Mouse (Mus musculus) heart, postnatal 36 days (tissue): ENCODE data around the gene Gm10053. TPM values are rescaled to one million over a fixed set of nuclear protein-coding genes. Genes with fewer than 3 reads are reported as not detected.
"Not testable (repeated sequence)": the region's sequence is repeated elsewhere in the genome, so short reads cannot be mapped to it uniquely, and the experiment has no call there.

ENCODE experiments used
- DNase-seq, 2 experiments: peaks; one replicate each; pipeline ENCODE4 v3.0.0; 2021 to 2022
- intact Hi-C: fragments of 180-260 bp; cut with DNase I; formaldehyde crosslinking; loops from one replicate; pipeline ENCODE4 v1.15.1; 2025
- total RNA-seq, 2 experiments: library from RNA; stranded (reverse); gene quantifications; 2 replicates each; pipeline ENCODE4 v1.2.3; 2021

Gene Gm10053
- total RNA-seq: 1,000 to 10,000 TPM in 1 of 2 experiments, 100 to 1,000 TPM in 1; 986 to 1,083 TPM

DNA sequence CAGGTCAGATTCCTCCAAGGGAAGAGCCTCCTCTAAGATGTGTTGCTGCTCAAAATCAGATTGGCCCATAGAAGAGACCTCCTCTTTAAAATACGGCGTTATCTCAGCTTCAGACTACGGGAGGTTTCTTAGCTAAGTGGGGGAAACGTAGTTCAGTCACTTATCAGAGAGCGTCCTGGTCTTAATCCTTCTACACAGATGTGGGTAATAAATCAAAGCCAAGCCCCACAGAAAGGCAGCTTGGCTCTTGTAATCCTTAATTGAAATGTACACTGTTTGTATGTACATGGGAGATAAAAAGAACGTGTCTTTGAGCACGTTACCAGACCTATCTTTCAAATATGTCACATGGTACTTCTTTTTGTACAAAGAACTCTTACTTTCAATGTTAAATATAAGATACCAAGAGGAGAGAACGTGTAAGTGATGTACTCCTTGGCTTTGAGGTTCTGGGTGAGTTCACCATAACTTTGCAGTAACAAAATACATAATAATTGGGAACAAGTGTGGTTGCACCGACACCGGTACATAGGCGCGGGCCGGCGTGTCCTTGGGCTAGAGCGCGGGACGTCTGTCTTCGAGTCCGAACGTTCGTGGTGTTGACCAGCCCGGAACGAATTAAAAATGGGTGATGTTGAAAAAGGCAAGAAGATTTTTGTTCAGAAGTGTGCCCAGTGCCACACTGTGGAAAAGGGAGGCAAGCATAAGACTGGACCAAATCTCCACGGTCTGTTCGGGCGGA lies at the start of gene Gm10053:
TSS of gene Gm10053 (plus strand) at position 558 of the 742 bp plus-strand sequence.
- intact Hi-C loops, DNase-seq: not testable (repeated sequence)

DNA sequence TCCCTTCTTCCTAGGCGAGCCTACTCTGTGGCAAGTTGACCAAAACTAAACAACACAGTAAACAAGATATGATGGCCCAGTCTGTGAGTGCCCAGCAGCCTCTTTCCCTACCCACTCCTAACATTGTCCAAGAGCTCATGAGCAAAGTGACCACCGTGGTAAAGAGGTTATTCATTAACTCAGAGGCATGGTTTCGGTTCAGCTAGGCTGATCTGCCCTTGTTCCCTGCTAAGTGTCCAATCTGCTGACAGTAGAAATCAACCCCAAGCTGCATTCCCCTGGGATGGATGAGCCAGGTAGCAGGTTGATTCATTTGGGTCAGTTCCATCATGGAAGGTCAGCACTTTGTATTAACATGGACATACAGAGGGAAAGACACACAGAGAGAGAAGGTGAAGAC lies 33.4 kb upstream of the Gm10053 start:
- intact Hi-C loops: no loop called here
- no peak for DNase-seq

DNA sequence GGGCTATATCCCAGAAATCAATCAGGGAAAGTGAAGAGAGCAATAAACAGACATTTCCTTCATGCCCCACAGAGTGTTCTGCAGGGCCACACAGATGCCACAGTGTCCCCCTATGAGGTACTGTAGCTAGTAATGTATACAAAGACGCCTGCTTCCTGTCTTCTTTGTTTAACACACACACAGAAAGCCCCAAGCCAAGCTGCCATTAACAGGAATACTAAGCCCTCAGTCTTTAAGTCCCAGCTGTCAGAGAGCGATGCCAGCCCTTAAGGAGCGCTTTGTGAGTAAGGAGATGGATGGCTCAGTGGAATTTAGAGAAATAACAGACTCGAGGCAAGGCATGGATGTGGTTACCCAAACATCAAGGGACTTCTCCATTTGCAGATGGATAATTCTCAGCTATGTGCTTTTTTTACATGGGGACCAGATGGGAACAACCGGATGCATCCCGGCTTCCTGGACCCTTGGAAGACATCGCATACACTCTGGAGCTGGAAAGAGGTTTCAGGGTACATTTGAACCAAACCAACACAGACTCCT lies 30.4 kb upstream of the Gm10053 start:
- no peak for DNase-seq
- intact Hi-C loops: no loop called here

DNA sequence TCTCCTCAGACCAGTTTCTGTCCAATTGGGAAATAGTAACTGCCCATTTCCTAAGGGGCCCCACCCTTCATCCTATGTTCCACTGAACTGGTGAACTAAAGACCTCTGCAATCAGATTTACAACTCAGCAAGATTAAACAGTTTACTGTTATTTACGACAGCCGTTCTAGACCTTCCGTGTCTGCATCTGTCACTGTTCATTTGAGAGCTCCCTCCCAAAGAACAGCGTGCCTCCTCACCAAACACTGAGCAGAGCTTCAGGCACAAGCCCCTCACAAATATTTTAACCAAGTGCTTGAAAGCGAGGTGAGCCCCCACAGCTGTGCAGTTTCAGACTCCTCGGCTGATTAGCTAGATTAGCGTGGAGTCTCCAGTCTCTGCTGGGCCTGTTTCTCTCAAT lies 27.1 kb upstream of the Gm10053 start:
- DNase-seq: no peak
- intact Hi-C loops: no loop called here

DNA sequence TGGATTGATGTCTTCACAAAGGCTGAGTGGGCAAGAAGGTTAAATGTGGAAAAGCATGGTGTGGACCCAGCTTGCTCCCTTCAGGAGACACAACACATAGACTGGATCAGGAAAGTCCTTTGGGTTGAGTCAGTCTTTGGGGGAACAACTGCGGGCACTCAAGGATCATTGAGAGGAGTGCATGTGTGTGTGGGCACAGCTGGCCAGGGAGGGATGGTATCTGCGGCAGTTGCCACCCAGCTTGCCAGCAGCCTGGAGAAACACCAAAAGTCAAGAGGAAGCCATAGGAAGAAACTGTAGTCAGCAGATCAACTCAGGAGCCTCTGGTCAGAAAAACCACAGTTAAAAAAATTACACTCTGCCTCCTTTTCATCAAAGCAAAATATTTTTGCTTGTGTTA lies 26.6 kb upstream of the Gm10053 start:
- no peak for DNase-seq
- intact Hi-C loops: no loop called here

DNA sequence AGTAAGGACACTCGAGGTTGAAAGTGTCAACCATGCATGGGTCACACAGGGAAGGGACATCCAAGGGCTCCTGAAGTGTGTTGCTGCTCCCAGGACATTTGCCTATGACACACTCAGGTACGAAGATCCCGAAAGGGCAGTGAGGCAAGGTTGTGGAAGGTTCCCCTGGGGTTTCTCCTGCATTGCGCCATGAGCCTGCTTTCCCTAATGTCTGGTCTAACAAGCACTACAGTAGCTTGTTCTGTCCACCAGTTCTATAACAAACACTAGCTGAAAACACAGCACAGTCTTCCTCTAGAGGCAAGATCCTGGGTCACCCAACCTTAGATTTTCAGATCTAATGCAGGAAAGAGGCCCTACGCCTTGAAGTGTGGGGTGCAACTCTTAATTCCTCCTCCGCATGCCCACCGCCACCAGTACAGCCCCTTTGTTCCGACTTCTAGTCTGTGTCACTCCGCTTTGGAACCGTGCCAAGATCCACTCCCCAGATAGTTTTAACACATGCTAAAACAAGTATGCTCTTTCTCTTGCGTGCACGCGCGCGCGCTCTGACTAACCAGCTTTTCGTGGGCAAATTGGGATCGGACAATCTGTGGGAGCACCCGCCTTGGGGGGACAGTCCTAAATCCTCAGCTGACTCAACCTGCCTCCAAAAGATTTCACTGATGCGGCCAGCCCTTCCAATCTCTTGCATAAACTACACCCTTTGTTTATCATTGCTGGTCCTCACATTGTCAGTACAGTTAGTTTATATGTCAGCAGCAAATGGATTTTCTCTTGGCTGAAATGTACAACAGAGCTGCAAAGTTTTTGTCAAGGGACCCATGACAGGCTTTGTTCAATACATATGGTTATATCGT lies 23.8 kb upstream of the Gm10053 start:
- intact Hi-C loops: no loop called here

DNA sequence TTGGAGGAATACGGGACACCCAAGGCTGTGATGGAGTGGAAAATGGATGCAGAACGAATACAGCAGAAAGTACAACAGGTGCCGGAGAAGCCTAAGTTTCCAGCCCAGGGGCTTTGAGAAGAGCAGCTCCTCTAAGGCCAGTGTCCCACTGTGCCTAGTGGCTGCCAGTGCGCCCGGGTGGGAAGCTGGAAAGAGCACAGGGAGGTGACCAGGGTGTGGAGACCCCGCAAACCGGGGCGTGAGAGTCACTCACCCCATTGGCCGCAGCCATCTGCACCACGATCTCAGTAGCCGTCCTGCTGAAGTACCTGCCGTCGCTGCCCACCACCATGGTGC lies 14.2 kb upstream of the Gm10053 start:
- no peak for DNase-seq
- intact Hi-C loops: no loop called here

More for the DNA sequence above, 23.8 kb upstream of the Gm10053 start:
- DNase-seq: peak; percentile 62 to 67

DNA sequence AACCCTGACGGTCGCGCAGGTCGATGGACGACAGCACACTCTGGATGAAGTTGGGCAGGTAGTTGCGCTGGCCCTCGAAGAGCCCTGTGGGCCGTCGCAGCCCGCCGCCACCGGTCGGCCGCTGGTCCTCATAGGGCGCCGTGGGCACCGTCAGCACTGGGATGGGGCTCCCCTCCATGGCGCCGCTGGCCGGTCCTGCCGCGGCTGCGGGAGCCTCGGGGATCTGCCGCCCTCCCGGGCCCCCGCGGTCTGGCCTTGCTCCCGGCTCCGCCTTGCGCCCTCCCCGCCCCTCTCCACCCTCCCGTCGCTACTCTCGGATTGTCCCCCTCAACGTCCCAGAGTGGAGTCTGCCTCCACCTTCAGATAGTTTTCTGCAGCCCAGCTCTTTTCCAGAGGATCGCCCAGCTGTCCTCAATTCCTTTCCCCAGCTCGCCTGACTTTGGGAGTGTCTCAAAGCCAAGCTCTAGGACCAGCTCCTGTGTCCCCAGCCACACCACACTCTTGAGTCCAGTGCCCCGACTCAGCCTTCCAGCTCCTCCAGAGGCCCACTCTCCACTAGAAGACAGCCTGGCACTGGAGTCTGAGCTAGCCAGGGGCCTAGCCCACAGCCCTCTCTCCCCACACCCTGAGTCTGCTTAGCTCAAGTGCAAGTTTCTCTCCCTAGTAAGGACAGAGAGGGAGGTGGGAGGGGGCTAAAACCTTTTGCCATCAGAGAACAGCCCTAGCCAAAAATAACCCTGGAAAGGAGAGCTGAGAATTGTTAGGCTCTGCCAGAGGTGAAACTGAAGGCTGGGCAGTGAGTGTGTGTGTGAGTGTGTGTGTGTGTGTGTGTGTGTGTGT lies 13.7 kb upstream of the Gm10053 start, which contains the start of gene Pgm5:
TSS of gene Pgm5 (minus strand) at position 244 of the 840 bp plus-strand sequence.
- intact Hi-C loops: no loop called here
- DNase-seq: peak; percentile 66 to 68

DNA sequence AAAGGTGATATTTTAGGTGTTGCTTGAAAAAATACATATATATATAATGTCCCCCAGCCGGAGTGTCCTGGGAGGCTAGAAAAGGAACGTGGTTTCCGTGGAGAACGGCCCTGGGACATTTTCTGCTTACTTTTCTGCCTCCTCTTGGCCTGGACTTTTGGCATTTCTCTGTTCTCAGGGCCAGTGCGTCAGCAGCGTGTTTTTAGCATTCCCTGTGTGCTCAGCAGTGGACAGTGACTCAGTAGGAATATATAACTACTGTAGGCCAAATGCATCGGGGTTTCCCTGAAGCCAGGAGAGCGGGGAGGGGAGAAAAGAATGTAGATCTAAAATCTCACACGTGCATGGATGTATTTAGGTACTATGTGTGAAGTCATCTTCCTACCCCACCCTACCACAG lies 10.1 kb upstream of the Gm10053 start:
- intact Hi-C loops: no loop called here
- no peak for DNase-seq

DNA sequence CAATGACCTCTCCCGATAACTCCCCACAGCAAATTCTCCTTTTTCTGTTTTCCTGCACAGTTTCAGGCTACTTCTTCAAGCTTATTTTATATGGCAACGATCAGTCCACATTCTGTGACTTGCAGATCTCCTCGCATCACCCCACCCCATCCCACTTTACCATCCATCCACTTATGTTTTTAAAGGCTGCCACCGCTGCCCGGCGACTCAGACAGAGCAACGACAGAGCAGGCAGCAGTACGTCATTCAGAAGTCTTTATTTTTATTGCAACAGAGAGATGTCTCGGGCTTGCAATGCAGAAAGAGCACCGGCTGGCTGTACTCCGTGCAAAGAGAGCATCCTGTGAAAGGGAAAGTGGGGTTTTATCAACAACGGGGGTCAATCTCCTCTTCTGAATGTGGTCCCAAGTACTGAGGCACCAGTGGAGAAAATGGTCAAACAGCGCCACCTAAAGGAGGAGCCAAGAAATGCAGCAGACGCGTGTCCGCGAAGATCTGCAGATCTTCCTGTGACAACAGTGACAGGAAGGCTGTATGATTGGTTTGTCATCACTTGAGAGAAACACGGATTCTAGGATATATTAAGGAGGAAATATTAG lies 4.3 kb upstream of the Gm10053 start:
- DNase-seq: peak; percentile 78 to 82
- intact Hi-C loops: loop anchor here (1.0 to 5.0 kb wide), 4 partner anchors 166 to 589 kb away; partner anchors contain the start of gene Fxn

DNA sequence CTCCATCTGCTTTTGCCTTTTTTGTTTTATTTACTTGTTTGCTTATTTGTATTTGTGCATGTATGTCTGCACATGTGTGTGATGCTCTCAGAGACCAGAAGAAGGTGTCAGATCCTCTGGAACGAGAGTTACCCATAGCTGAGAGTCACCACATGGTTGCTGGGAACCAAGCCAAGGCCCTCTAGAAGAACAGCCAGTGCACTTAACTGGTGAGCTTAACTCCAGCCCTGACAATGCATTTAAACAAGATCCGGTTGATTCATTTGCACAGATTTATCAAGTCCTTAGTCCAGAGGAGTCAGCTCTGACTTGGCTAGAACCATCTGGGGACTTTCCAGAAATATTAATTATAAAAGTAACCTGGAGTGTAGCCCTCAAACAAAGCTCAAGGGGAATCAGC lies 1.6 kb upstream of the Gm10053 start:
- DNase-seq: no peak
- intact Hi-C loops: loop anchor here (5.0 kb wide), 2 partner anchors 572 to 592 kb away; partner anchors contain the start of gene Fxn

DNA sequence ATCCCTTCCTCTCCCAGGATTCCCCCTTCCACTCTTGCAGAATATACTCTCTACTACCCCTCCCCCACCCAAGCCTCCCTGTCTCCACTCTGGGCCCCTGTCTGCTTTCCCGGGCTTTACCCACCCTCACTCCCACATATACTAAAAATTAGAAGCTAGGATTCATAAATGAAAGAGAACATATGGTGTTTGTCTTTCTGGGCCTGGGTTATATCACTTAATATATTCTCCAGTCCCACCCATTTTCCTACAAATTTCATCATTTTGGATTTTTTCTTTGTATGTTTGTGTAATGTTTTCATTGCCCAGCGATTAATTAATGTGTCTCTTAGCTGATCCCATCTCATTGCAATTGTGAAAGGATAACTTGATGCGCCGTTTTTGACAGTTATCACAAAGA lies 5.8 kb downstream of the Gm10053 start:
- intact Hi-C loops: no loop called here
- no peak for DNase-seq

DNA sequence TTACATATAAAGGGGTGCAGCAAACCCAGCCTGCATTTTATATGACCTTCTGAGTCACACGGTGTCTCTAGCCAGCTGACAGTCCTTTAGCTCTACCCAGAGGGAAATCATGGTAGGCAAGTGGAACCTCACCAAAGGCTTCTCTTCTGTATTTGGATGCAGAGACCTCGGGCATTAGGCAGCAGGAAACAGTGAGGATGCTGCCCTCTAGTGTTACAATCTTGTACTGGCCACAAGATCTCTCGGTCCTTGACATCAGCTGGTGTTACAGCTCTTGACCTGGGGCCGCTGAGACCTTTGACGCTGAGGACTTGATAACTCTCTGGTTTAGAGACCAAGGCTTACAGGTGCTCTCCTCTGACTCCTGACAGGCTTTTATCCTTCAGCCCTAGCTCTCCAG lies 10.0 kb downstream of the Gm10053 start:
- intact Hi-C loops: loop anchor here (2.0 to 5.0 kb wide), 2 partner anchors 265 to 583 kb away; no protein-coding TSS in a partner anchor
- DNase-seq: peak; percentile 42 to 45

DNA sequence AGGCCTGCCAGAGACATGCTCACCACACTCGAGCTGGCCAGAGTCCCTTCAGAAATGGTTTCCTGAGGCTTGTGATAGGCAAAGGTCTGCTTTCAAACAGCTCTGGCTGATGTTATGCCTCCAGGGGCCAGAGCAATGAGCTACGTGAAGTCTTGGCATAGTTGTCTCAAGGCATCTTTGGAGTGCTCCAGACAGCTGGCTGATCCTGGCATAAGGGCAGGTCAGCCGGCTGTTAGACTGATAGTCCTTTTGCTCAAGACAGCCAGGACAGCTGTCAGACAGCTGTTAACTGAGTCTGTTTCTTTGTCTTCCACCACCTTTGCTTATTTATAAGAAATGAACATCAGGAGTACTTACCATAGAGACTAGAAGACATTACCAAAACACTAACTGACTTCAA lies 11.4 kb downstream of the Gm10053 start:
- intact Hi-C loops: loop anchor here (5.0 kb wide), 1 partner anchor 585 kb away; no protein-coding TSS in a partner anchor
- no peak for DNase-seq

DNA sequence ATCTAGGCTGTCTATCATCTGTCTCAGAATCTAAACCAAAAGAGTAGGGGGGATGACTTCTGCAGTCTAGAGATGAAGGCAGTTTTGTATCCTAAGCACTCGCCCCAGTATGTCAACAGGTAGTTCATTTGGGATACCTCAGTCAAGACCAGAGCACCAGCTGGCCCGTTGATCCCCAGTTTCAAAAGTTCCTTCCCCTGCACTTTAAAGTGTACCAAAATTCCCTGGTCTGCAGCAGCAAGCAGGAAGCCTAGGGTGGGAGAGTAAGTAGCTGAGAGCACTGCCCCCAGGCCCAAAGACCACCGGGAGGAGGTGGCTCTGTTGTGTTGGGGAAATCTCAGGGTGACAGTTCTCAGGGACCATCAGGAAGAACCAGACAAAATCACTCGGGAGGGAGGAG lies 21.1 kb downstream of the Gm10053 start:
- DNase-seq: no peak
- intact Hi-C loops: loop anchor here (10.0 kb wide), 1 partner anchor 708 kb away; no protein-coding TSS in a partner anchor

DNA sequence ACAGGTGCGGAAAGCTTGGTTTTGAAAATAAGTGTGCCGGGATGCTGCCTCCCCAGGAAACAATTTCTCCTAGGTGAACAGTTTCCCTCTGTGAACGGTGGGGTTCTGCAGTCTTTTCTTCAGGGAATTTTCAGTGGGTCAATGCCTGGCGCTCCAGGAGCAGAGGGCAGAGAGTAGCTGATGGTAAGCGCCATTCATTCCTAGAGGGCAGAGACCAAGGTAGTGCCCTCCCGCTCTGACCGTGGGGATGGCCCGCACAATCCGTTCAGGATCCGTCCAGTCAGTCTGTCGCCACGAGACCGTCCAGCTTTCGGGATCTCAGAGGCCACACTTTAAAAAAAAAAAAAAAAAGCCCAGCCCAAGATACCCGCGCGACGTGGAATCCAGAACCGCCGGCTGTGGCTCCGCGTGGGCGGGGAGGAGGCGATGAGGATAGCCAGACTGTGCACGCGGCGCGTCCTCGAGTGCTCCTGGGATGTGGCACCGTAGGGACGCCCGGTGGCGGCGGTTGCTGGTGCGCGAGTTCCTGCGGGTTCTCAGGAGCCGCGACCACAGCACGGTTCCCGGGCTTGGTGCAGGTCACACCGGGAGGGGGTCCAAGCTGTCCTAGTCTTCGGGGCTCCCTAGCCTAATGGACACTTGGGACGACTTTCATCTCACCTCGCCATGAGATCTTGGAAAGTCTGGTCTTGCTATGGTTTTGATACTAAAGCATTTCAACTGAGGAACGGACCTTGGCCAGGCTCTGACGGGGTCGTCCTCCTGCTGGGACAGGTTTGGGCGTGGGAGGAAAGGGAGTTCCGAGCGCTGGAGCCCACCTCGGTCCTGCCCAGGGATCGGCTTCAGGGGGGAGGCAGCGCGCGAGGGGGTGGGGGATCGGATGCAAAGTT lies 21.8 kb downstream of the Gm10053 start:
- DNase-seq: no peak
- intact Hi-C loops: loop anchor here (10.0 kb wide), 1 partner anchor 708 kb away; no protein-coding TSS in a partner anchor

DNA sequence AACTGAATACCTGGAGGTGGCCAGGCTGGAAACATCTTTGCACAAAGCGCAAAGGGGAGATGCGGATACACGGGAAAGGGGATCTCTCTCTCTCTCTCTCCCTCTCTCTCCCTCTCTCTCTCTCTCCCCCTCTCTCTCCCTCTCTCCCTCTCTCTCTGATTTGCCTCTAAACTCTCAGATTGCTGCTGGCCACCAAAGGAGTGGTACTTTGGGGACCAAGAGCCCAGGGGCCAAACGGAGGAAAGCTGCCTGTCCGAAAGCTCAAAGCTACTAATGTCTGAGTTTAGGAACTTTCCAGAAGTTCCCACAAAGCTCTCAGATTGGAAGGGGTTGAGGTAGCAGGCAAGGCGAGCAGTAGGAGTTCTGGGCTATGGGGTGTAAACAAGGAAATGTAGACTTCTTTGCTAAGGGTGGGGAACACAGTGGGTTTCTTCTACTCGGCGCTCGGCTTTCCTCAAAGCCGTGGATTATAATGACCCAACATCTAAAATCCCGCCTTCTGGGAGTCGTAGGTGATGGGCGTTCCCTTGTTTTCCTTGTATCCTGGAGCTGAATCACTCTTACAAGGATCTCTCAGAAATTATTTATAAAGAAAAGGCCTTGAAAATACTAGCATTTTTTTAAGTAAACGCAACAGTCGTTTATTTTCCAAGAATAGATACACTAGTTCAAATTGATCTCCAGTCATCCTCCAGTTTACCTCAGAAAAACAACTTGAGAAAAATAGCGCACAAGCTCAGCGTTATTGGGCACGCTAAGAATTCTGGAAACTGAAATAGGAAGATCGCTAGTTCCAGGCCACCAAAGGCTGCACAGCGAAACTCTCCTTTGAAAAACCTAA lies 22.6 kb downstream of the Gm10053 start:
- intact Hi-C loops: loop anchor here (10.0 kb wide), 1 partner anchor 707 kb away; no protein-coding TSS in a partner anchor
- no peak for DNase-seq
